Mouse (Mus musculus): ENCODE measurements around the gene Myh1. TPM values are rescaled to one million over a fixed set of nuclear protein-coding genes. Genes with fewer than 3 reads are reported as not detected.

The Myh1 gene
- under 1 TPM; 0.10 to 0.17 TPM for total RNA-seq (2021)
- long read RNA-seq, result 0 reads

DNA sequence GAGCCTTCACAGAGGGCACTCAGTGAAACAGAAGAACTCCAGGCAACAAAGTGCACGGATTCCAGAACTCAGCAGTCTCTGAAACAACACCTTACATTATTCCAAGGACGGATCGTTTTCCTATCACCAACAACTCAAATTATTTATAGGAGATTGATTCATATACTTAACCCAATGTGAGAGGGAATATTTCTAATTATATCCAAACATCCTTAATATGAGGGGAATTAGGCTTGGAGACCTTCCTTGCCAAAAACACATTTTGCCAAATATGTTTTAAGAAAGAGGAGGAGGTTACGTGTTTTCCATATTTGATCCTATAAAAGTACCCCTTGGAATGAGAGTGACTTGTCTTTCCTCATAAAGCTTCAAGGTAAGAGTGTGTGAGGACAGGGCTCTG lies at the start of gene Myh1:
Myh1 (plus strand) TSS at position 301 of the 400 bp plus-strand sequence.
- DNase-seq (ENCODE audit: low spot score in 2 of 2), result no peak

- DNase-seq (ENCODE audit: low spot score in 2 of 2), result no peak
Measured at GRCm38 (mm10) chr11:67150237-67150636, 49.6 kb upstream of the Myh1 start.

- no peak for DNase-seq (ENCODE audit: low spot score in 2 of 2)
Measured at GRCm38 (mm10) chr11:67151159-67151558, 48.7 kb upstream of the Myh1 start.

DNA sequence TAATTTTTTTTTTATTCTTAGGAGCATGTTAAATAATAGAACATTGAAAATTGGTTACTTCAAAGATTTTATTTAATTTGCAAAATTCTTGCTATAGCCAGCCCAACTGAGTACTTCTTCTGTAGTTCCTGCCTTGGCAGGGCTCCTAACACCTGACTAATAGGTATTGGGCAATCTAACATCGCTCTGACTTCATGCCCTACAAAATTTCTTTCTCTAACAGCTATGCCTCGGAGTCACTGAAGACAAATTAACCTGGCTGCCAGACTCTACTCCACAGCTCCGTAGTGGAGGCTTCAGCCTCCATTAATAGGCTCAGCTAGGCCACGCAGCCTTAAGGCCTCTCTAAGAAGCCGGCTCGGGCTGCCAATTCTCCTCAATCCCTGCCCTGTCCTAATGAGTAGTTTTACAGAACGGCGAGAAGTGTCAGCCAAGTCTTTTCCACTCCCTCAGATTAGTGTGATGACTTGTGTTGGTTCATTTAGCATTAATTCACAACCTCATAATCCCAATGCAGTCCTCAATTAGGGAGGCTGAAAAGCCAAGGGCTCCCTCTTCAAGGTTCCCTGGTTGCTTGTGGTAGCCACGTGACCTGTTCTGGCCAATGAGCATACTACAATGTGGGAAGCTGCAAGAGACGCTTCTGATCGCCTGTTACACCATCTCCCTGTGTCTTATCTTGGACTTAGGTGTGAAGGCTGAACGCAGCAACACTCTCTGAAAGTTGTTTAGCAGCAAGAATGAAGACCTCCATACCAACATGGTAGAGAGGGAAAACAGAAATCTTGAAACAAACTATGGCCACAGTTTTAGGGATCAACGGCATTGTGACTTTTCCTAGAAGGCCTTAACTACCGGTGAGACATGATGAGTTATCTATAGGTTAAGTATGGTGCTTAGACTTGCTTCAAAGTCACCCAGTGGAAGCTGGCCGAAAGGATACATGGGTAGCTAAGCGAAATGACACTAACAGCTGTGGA lies 47.9 kb upstream of the Myh1 start:
- no peak for DNase-seq (ENCODE audit: low spot score in 2 of 2)

DNA sequence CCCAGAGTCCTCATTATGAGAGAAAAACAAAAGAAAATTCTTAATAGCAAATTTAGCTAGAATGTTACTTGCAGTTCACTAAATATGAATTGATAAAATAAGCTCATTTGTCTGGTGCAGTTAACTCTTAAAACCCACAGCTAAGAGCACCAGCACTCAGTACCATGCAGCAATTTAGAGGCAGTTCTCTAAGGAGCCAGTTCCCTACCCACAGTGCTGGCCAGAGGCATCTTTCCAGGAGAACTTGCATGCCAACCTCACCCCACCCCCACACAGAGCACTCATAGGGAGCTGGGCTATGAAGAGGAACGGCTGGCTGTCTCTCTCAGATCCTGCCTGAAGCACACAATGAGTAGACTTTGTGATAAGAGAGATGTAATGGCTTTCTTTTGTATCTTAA lies 46.7 kb upstream of the Myh1 start:
- peak; percentile 15 to 32 for DNase-seq (ENCODE audit: low spot score in 2 of 2)

- DNase-seq (ENCODE audit: low spot score in 2 of 2), result no peak
Measured at GRCm38 (mm10) chr11:67153843-67154242, 46.0 kb upstream of the Myh1 start.

DNA sequence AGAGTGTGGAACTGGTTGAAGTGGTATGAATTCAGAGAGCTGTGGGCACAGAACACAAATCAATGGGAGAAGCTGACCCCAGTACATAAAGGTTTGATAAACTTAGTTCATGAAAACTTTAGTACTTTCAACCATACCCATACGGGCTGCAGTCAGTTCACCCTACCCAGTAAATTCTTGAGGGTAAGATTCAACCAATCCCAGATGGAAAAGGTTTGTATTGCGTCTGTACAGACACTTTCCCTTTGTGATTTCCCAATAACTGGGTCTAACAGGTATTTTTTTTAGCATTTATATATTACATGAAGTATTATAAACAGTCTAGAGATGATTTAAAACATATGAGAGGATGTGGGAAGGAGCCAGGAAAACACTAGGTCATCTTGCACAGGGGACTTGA lies 44.2 kb upstream of the Myh1 start:
- DNase-seq (ENCODE audit: low spot score in 2 of 2), result no peak

DNA sequence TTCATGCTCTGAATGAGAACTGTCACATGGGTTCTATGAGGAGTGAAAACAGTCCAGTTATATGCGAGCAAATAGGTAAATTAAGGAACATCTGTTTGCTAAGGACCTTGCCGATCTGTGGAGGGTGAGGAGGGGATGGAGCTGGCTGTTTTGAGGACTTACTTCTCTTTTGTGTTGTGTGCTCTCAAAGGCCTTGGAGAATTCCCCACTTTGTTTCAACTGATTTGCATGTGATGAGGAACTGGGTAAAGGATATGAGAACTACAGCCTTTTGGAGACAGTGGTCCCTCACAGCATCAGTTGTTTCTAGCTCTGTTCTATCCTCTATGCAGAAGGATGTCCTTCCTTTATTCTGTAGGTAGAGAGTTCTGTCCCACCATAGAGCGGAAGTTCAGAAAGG lies 39.7 kb upstream of the Myh1 start:
- no peak for DNase-seq (ENCODE audit: low spot score in 2 of 2)

GRCm38 (mm10) chr11:67163701-67164100 lies 36.2 kb upstream of the Myh1 start:
- DNase-seq (ENCODE audit: low spot score in 2 of 2), result no peak

DNA sequence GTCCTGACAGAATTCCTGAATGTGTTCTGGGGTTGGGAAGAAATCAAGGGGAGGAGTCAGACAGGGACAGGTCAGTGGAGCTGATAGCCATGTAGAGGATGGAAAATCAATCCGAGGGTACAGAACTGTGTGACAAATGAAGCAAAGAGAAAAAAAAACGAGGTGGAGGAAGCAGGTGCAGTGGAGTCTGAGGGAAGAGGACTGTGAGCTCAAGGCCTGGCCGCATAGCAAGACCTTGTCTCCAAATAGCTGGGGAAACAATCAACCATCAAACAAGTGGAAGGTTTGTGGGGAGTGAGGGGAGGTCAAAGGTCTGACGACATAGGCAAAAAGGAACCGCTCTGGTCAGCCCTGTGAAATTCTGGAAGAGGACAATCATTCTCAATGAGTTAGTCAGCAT lies 35.0 kb upstream of the Myh1 start:
- DNase-seq (ENCODE audit: low spot score in 2 of 2), result no peak

- no peak for DNase-seq (ENCODE audit: low spot score in 2 of 2)
Measured at GRCm38 (mm10) chr11:67169301-67169700, 30.6 kb upstream of the Myh1 start.

- no peak for DNase-seq (ENCODE audit: low spot score in 2 of 2)
Measured at GRCm38 (mm10) chr11:67170727-67171126, 29.1 kb upstream of the Myh1 start, which contains the start of gene Myh2. TSS of gene Myh2 (plus strand) at chr11:67171027.

DNA sequence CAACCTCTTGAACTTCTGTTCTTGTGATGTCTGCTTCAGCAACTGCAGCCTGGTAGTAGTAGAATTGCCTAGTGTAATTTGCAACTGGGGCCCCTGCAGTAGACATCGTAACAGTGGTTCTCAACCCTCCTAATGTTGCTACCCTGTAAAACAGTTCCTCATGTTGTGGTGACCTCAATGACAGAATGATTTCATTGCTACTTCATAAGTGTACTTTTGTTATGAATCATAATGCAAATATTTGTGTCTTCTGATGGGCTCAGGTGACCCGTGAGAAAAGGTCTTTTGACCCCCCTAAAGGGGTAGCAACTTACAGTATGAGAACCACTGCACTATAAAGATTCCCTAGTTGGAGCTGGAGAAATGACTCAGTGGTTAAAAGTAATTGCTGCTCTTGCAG lies 27.4 kb upstream of the Myh1 start:
- no peak for DNase-seq (ENCODE audit: low spot score in 2 of 2)

- DNase-seq (ENCODE audit: low spot score in 2 of 2), result no peak
Measured at GRCm38 (mm10) chr11:67176376-67176775, 23.5 kb upstream of the Myh1 start.

DNA sequence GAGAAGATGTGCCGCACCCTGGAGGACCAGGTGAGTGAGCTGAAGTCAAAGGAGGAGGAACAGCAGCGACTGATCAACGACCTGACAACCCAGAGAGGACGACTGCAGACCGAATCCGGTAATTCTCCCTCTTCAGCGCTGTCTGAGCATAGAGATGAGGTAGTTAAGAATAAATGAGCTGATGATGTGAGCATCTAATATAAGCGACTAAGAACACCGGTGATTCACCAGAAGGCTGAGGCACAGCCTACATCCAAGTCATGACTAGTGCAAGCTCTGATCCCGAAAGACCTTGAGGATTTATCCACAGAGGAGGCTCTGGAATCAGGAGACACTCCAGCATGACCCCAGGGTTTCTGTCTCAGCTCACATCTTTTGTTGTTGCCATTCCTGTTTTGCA lies 9.5 kb upstream of the Myh1 start:
- DNase-seq (ENCODE audit: low spot score in 2 of 2), result no peak

DNA sequence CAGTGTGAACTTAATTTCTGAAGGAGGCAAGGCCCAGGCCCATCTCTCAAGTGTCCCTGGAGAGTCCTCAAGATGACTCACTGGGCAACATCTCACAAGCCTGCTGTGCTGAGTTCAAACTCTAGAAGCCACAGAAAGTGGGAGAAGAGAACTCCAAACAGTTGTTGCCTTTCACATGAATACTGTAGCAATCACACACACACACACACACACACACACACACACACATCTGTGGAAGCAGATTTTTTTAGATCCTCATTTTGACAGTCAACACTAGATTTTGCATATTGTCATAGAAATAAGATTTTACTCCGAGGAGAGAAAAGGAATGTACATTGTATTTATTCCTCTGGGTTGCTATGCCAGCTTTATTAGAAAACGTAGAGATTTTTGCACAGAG lies 9.0 kb upstream of the Myh1 start:
- DNase-seq (ENCODE audit: low spot score in 2 of 2), result no peak

DNA sequence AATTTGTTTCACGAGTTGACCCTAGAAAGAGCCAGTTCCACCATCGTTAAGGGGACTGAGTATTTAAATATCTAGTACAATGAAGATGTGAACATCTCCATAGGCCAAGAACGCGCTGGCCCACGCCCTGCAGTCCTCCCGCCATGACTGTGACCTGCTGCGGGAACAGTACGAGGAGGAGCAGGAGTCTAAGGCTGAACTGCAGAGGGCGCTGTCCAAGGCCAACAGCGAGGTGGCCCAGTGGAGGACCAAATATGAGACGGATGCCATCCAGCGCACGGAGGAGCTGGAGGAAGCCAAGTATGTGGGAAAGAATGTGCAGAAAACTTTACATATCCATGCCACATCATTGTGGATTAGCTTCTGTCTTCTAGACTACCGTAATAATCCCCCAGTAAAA lies 8.4 kb upstream of the Myh1 start:
- DNase-seq (ENCODE audit: low spot score in 2 of 2), result no peak

DNA sequence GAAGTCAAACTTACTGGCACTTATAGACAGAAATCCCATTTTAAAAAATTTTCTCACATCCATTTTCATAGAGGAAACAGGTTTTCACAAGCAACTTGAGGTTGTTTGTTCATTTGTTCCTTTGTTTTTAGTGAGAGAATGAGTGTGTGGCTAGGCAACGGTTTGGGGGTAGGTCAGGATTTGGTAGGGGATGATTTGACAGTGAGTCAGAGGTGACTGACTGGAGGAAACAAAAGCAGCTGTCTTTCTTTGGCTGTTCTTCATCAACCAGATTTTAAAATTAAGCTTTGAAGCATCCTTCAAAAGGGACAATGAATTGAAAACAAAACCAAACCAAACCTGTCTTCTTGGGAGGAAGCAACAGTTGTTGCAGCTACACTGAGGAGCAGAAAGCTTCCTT lies 531 bp upstream of the Myh1 start:
- no peak for DNase-seq (ENCODE audit: low spot score in 2 of 2)

DNA sequence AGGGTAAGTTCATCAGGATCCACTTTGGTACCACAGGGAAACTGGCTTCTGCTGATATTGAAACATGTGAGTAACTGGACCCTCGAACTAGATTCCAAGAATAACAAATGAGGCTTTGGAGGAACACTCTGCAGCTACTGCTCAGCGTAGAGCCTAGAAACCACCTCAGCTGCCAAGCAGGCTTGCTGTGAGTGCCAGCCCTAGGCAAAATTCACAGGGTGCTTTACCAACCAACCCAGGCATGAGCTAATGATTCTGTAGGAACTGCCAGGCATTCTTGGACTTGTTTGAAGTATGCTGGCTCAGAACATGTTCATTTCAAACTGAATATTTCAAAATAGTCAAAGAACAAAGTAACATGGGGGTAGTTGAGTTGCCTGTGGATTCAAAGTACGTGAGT lies 4.9 kb downstream of the Myh1 start:
- DNase-seq (ENCODE audit: low spot score in 2 of 2), result peak in 1 of 2 experiments; percentile 31

GRCm38 (mm10) chr11:67221803-67222202 lies 22.0 kb downstream of the Myh1 start:
- peak in 1 of 2 experiments; percentile 59 for DNase-seq (ENCODE audit: low spot score in 2 of 2)

DNA sequence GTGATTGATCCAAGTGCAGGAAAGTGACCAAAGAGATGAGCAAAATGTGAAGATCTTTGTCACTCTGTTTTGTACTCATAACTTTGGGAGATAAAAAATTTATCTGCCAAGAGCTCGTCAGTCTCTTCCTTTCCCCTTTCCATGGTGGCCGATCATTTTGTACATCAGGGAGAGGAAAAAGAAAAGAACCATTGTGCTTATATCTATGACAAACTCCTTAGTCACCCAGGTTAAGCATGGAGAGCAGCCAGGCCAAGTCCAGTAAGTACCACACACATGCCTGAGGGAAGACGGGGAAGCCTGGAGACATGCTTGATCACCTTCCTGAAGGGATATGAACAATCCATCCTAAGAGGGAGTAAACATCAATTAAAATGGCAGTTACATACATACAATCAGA lies 24.6 kb downstream of the Myh1 start:
- DNase-seq (ENCODE audit: low spot score in 2 of 2), result no peak

GRCm38 (mm10) chr11:67228731-67229130 lies 28.9 kb downstream of the Myh1 start:
- no peak for DNase-seq (ENCODE audit: low spot score in 2 of 2)

DNA sequence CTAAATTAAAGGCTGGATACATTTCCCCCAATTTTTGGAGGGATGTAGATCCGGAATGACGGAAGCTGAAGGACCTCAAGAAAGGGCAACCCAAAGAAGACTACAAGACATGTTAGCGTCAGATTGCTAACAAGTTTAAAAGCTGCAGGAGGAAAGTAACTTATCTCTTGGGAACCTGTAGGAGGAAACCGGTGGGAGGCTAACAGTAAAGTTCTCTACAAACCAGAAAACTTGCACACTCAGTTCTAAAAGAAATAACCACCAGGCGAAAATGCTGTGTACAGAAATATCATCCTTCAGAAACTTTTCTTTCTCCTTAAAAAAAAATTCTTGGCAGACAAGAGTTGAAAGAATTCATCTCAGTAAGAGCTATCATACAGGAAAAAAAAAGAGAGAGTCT lies 29.3 kb downstream of the Myh1 start:
- peak in 1 of 2 experiments; percentile 15 for DNase-seq (ENCODE audit: low spot score in 2 of 2)

Measured in layer of hippocampus, adult 18-20 months (tissue).